Mouse (Mus musculus) CH12F3 (cell line): Measurements from ENCODE around the gene Psmb9.

ENCODE experiments used
- in situ Hi-C: fragments of 300-500 bp; cut with MboI; formaldehyde crosslinking; loops from 2 replicates; pipeline ENCODE4 v1.14.3; 2020; ENCODE audit warnings: low sequenced_read_pairs

Gene Psmb9

DNA sequence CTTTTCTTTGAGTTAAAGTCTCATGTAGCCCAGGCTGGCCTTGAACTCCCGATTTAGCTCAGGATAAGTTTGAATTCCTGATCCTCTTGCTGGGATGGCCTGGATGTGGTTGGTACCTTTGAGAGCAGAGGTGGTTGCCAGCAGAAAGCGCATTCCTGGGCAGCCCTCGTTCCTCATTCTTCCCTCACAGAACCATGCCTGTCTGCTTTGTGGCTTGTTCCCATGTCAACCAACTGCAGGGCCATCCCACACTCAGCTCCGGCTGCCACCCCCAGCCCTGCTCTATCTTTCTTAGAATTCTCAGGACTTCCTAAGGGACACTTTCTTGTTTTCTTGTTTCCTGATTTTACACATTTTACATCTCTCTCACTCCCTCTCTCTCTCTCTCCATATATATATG, 46.1 kb downstream of the Psmb9 start:
- in situ Hi-C loops, result no loop called here

- in situ Hi-C loops, result no loop called here
Measured at GRCm38 (mm10) chr17:34140240-34140639, 47.3 kb downstream of the Psmb9 start.

DNA sequence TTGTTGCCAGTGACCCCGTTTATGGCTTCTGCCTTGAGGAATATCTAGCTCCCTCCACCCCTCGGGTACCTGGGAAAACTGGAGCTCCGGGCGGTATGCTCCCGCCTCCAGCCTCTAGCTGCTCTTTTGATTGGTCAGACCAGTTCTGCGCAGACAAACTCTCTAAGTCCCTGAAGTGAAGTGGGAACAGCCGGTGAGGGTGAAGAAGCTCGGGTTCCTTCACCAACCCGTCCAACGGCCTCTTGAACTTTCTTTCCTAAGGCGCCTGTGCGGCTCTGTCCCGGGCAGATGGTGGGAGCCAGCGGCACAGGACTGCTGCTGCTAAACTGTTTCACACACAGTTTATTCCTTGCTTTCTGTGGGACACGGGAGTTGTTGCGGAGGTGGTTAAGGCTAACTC, 48.1 kb downstream of the Psmb9 start:
- in situ Hi-C loops, result no loop called here

DNA sequence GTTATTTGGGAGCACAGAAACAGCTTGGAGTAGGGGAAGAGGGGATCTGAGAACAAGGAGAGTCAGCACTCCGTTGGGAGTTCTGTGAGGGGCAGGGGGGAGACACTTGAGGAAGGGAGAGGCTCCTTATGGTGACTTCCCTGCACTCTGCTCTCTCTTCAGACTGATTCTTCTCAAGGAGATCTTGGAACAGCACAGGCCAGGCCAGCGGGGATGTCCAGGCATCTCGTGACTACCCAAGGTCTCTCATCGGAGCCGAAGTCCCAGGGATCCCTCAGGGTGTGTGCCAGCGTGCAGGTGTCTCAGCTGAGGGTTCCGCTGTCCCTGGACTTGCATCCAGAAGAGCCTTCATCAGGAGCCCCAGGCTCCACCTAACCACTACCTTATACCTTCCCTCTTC, 48.9 kb downstream of the Psmb9 start:
- in situ Hi-C loops, result no loop called here

DNA sequence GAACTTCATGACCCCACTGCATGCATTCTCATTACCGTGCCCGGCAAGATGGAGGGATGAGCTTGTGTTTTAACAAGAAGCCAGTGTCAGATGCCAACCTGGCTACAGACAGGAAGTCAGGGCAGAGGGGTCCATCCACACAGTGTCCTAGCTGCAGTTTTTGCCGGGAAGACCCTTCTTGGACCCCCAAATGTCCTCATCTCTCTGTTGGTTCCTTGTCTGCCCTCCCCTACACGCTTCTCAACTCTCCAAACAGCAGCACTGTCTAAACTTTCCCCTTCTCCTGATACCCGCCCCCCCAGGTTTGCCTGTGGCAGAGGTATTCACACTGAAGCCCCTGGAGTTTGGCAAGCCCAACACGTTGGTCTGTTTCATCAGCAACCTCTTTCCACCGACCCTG, 50.0 kb downstream of the Psmb9 start:
- in situ Hi-C loops, result no loop called here

GRCm38 (mm10) chr17:34135297-34136224, 52.0 kb downstream of the Psmb9 start:
- in situ Hi-C loops, result no loop called here

- in situ Hi-C loops, result loop anchor here (5.0 kb wide), 1 partner anchor 33 kb away; no protein-coding TSS in a partner anchor
Measured at GRCm38 (mm10) chr17:34134451-34134850, 53.1 kb downstream of the Psmb9 start.

GRCm38 (mm10) chr17:34133289-34133688, 54.3 kb downstream of the Psmb9 start:
- in situ Hi-C loops, result loop anchor here (5.0 kb wide), 1 partner anchor 34 kb away; no protein-coding TSS in a partner anchor
